Mouse (Mus musculus): ENCODE measurements around the gene Emsy.

Emsy gene

DNA sequence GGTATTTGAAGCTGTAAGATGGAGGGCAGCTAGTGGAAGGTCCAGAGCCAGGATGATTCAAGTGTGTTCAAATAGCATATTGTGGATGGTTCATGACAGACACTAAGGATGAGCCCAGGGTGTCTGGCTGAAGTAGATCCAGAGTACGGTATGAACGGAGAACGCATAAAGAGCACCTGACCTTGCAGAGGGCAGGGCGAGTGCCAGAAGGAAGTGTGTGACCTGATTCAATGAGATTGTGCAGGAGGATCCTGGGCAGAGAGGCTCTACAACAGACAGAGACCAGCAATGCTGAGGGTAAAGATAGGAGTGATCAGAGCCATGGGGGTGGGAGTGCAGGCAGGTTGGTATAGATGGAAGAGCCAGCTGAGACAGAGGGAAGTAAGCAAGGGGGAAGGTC lies 14.2 kb upstream of the Emsy start:
- ATAC-seq (ENCODE audit: insufficient number of reproducible peaks, low FRiP score, low TSS enrichment) = no peak

DNA sequence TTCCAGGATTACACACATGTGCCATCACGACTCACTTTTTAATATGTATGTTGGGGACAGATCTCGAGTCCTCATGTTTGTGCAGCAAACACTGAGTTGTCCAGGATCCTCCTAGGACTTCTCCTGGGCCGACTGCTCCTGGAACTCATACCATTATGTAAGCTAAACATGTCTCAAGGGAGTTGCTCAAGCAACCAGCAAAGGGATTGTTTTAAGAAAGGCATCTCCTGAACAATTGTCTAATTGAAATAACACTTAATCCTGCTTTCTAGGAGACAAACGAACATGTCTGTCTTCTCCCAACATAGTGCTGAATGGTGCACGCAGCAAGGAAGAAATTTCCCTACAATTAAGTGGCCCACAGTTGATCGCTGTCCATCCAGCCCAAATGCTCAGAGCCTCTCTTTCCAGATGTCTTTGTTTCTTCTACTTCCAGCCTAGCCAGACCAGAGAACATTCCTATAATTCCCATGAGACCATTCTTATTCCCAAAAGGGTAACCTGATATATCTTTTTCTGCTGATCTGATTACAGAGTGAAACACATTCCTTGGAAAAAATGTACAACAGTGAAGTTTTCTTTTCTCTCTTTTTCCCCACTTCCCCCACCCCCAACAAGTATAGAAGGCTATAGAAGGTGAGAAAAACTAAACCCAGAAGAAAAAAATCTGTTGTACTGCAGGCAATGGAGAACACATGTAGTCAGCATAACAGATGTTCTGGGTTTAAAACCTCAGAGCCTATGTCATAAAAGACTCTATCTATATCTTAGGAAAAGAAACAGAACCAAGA lies 11.6 kb upstream of the Emsy start:
- no peak for ATAC-seq (ENCODE audit: insufficient number of reproducible peaks, low FRiP score, low TSS enrichment)

DNA sequence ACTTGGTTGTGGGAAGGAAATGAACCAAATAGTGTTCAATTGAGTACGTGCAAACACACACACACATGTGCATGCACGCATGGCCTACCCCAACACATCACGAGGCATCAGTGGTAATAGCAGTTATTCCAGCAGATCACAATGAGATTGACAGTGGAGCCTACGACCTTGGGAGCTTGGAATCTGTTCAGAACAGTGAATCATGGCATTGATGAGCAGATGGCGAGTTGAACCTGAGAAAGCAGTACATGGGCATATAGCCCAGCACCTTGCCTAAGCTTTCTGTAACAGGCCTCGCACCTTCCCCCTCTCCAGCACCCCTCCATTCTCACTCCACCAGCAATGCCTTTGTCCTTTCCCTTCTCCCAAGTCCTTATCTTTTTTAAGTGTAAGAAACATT lies 9.1 kb upstream of the Emsy start:
- ATAC-seq (ENCODE audit: insufficient number of reproducible peaks, low FRiP score, low TSS enrichment) = no peak

DNA sequence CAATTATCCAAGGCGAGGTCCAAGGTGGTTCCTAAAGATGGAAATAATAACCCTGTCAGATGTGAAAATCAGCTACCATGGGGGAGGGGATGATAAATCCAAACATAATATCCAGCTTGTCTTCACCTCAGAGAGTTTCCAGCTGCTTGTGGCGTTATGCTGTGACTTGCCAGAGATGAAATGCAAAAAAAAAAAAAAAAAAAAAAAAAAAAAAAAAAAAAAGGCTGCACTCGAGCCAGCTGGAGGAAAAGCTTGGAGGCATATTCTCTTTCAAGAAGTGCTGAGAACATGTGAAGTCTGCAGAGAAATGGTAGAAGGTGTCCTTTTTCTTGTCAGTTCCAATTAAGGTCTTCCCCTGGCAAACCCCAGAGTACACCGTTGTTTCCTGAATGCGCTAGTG lies 8.6 kb upstream of the Emsy start:
- ATAC-seq (ENCODE audit: insufficient number of reproducible peaks, low FRiP score, low TSS enrichment) = no peak

DNA sequence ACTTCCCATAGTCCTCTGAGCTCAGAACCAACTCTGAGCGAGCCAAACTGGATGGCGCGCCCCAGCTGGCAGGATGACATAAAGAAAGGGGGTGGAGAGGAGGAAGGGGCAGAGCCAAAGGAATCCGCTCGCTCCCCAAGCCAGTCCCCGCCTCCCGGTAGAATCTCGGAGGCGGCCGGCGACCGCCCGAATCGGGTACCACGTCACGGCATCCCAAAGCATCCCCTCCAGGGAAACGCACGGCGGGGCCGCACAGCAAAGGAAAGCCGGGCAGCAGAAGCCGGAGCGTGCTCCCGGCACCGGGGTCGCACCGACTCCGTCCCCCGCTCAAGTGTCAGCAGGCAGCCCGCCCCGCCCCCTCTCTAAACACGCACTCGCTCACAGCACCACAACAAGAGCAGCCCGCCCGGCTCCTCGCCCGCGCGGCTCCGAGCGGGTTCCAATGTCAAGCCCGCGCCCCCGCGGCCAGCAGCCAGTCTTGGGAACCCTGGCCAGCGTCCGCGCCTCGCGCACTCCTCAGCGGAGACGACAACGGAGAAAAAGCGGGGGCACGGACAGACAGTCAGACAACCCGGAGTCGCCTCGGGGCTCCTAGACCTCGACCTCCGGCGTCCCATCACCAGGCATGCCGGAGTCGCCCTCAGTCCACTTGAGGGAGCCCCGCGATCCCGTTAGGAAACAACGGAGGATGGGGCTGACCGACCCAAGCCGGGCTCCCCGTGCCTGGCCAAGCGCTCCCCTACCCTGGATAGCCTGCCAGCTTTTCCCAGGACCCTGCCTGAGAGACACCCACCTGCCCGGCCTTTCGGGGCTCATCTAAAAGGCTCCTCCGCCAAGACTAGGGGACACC lies 677 bp downstream of the Emsy start:
- ATAC-seq (ENCODE audit: insufficient number of reproducible peaks, low FRiP score, low TSS enrichment) = peak; percentile 50

DNA sequence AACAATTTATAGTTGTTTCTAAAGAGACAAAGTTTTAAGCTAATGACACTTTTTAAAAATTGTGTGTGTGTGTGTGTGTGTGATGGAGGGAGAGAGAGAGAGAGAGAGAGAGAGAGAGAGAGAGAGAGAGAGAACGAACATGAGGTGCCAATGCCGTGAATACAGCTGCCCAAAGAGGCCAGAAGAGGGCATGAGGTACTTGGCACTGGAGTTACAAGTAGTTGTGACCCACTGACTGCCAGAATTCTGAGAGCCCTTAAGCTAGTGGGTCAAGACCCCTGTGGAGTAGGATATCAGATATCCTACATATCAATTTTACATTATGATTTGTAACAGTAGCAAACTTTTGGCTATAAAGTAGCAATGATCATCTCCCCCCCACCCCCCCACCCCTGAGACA lies 4.9 kb downstream of the Emsy start:
- no peak for ATAC-seq (ENCODE audit: insufficient number of reproducible peaks, low FRiP score, low TSS enrichment)

DNA sequence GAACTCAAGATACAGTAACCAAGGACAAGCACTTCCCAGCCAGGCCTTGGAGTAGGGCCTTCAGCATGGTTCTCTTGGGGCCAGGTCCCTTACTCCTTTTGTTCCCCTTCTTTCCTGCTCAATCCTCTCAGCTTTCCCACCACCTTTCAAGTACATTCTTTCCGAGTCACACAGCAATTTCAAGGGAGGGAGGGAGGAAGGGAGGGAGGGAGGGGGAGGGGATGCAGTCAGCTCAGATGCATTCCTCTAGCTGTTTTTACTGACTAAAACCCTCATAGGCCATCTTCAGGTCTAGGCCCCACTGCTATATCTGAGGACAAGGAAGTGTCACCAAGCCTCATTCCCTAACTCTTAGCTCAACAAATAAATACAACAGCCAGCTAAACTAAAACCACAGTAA lies 12.3 kb downstream of the Emsy start:
- no peak for ATAC-seq (ENCODE audit: insufficient number of reproducible peaks, low FRiP score, low TSS enrichment)

DNA sequence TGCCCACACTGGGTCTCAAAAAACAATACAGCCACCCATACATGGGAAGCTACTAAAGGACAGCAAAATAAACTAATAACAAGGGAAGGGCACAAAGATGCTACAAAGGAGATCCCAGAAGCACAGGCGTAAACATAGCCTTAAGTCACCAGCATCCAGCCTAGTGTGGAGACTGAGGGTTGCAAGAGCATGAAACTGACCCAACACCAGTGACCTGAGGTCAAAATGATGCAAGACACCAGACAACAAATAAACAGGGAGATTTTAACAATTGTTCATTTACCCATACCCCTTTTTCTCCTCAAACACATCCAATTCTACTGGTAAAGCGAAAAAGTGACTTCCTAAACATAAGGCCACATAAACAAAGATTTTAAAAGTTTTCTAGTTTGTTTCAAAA lies 20.0 kb downstream of the Emsy start:
- no peak for ATAC-seq (ENCODE audit: insufficient number of reproducible peaks, low FRiP score, low TSS enrichment)

DNA sequence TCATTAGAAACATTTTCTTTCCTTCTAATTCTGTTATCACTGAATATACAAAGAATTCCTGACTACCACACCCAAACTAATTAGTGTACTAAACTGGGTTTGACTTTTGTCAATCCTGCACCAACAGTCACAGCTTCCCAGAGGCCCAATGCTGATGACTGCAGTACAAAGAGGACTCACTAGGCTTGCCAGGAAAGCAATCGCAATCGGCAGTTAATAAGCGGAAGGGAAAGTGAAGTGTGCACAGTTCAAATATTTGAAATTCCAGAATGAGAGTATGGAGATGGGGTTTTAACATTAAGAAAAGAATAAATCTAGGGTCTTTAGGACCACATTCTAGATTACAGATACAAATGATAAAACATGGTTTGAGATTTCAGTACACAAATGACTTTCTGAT lies 23.6 kb downstream of the Emsy start:
- no peak for ATAC-seq (ENCODE audit: insufficient number of reproducible peaks, low FRiP score, low TSS enrichment)

DNA sequence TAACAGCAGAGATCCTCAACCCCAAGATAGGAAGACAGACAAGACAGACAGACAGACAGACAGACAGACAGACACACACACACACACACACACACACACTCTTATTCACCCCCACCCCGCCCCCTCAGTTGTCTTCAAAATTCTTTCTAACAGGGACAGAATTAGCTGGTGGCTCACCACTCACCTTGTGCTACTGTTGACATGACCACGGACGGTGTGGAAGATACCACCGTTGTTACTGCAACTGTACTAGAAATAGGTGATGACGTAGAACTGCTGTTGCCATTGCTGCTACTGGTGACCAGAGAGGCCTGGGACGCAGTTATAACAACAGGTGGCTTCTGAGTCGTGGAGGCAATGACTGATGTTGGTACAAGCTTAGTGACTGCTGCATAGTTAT lies 26.6 kb downstream of the Emsy start:
- no peak for ATAC-seq (ENCODE audit: insufficient number of reproducible peaks, low FRiP score, low TSS enrichment)

DNA sequence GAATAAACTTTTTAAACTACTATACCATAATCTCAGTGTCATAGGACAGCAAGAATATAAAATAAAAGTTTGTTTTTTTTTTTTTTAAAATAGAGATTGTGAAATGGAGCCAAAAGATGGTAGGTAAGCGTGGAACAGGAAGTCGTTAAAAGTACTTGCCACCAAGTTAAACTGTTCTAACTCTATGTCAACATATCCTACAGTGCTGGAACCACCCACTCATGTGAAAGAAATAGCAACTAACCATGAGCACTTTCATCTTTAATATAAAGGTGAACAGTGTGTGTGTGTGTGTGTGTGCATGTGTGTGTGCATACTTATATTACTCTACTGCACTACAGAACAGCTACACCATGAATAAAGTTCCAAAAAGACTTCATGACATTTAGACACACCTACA lies 38.8 kb downstream of the Emsy start:
- no peak for ATAC-seq (ENCODE audit: insufficient number of reproducible peaks, low FRiP score, low TSS enrichment)

DNA sequence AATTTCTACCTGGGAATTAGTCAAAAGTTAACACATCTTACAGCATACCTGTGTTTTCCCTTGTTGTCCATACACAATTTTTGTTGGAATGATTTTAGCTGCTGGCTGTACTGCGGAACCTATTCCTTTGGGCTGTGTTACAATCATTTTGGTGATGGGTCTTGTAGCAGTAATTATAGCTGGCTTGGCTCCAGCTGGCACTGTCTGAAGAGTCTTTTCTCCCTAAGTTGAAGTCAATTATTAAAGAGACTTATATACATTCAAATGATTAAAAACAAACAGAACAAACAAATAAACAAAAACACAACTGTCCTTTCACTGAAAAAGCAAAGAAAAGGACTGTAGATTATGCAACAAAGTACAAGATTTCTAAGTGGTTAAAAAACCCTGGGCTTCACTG lies 43.6 kb downstream of the Emsy start:
- ATAC-seq (ENCODE audit: insufficient number of reproducible peaks, low FRiP score, low TSS enrichment) = no peak

DNA sequence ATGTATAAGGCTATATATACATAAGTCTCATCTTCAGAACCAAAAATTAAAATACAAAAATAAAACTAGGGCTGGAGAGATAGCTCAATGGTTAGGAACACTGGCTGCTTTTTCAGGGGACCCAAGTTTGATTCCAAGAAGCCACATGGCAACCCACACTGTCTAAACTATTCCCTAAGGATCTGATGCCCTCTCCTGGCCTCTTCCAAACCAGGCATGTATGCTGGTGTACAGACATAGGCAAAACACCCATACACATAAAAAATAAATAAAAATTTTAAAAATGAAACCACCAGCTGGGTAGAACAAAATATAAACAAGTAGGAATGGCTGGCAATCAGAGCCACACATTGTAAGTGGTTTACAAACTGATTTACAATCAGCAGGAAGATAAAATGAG lies 48.1 kb downstream of the Emsy start:
- ATAC-seq (ENCODE audit: insufficient number of reproducible peaks, low FRiP score, low TSS enrichment) = no peak

DNA sequence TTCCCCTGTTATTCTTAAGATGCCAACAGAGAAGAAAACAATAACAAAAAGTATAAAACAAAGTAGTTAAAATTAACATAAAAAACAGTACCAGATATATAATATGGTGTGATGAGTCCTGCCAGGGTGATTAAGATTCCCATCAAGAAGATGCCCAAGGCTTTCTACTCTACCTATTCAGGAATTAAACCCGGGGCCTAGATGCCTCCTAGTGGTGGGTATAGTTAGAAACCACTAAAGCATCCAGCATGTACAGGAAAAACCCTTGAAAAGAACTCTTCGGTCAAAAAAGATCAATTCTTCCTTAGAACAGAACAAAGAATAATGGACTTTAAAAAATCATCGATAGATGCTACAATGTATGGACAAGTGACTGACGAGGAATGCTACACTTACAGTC lies 49.4 kb downstream of the Emsy start:
- ATAC-seq (ENCODE audit: insufficient number of reproducible peaks, low FRiP score, low TSS enrichment) = no peak

DNA sequence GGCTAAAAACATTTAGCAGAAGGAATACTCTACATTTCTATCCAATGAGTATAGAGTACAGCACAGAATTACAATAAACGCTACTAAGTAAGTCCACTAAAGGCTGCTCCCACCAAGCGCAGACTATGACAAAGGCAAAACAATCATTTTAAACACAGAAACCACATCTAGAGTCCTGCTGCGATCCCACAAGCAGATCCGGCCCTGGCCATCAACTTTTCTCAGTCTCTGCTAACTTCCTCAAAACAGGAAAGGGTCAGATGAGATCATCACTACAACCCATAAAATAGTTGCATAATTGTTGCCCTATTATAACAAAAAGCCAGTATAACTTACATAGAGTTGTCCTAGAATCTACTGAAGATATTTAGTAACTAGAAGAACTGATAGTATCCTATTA lies 54.9 kb downstream of the Emsy start:
- no peak for ATAC-seq (ENCODE audit: insufficient number of reproducible peaks, low FRiP score, low TSS enrichment)

DNA sequence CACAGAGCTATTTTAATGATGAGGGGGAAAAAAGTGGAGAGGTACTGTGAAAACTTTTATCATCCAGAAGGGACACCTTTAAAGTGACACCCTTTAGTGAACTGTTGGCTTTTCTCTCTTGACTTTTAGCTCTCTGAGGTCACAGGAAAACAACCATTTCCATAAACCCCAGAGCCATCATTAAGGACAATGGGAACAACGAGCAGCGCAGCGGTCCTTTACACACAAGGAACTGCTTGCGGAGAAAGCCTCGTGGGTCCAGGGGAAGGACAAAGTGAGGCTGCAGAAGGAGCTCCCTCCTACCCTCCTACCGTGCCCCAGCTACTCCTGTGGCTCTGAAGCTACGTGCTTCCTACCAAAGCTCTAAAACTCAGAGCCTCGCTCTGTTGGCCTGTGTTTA lies 59.2 kb downstream of the Emsy start:
- no peak for ATAC-seq (ENCODE audit: insufficient number of reproducible peaks, low FRiP score, low TSS enrichment)

DNA sequence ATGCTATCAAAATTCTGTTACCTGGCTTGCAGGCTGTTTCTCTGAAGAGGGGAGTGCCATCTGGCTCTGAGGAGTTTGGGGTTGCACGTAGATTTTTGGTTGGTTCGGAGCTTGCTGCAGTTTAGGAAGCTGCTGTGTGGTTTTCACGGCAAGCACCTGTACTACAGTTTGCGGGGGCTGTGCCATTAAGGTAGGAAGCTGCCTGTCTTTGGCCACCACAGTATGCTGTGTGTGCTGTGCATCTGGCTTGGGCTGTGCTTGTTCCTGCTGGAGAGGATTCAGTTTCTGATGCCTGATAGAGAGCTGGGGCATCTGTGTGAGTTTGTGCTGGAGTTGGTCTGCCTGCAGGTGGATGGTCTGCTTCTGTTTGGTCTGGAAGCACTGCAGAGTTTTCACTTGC lies 61.9 kb downstream of the Emsy start:
- ATAC-seq (ENCODE audit: insufficient number of reproducible peaks, low FRiP score, low TSS enrichment) = no peak

DNA sequence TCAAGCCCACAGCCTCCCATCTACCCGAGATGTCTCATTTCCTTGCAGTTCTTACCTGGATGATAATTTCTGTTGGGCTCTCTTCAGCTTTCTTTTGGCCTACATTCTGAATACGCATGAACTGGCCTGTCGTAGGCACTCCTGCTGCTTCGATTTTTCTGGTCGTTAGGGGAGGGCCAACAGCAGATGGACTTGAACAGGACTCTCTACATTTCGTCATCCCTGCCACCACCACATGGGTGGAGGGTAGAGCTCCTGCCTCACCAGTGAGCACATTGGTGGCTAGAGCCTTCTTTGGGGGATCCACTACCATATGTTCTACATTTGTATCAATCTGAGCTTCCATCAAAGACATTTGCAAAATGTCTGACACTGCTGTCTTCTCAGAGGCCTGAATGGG lies 63.3 kb downstream of the Emsy start:
- ATAC-seq (ENCODE audit: insufficient number of reproducible peaks, low FRiP score, low TSS enrichment) = peak; percentile 61; the same call in 1 of the 2 replicates

DNA sequence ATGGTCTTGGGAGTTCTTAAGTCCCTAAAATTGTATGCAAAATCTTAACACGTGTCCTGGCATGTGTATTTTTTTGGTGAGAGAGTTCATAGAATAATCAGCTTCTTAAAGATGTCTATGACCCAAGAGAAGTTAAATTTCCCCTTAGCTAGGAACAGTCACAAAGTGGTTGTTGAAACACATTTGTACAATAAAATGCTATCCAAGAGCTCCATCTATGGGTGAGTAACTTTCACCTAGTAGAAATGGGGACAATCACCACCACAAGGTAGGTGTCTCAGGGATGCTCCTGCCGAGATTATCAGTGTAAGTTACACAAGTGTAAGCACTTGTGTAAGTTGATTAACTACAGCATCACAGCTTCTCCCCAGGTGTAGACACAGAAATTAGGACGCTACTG lies 67.6 kb downstream of the Emsy start:
- no peak for ATAC-seq (ENCODE audit: insufficient number of reproducible peaks, low FRiP score, low TSS enrichment)

DNA sequence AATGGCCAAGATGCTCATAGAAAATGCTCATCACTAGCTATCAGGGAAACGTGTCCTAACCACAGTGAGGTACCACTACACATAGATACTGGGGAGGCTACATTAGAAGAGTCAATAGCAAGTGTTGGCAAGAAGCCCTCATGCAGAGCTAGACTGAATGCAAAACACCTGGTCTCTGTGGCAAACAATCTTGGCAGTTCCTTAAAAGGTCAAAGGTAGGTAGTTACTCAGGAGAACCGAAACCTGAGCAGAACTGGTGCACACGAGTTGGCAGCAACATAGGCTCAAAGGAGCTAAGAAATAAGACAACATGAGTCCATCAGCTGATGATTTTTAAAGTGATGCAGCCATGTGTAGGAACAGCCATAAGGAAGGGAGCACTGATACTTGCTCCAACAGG lies 70.3 kb downstream of the Emsy start:
- no peak for ATAC-seq (ENCODE audit: insufficient number of reproducible peaks, low FRiP score, low TSS enrichment)

DNA sequence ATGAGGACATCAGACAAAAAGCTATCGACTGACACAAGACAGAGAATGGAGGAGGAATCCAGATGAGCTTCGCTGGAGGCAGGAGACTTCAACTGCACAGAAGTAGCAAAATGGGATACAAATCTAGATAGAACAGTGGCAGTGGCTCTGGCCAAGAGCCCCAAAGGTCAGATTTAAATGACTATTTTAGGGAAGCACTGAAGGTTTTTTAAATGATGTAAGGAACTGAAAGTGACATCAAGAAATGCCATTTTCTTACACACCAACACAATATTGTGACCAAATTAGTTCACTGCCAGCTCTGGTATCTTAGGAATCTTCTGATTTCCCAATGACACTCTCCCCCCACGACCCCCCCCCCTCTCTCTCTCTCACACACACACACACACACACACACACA lies 72.0 kb downstream of the Emsy start:
- no peak for ATAC-seq (ENCODE audit: insufficient number of reproducible peaks, low FRiP score, low TSS enrichment)

DNA sequence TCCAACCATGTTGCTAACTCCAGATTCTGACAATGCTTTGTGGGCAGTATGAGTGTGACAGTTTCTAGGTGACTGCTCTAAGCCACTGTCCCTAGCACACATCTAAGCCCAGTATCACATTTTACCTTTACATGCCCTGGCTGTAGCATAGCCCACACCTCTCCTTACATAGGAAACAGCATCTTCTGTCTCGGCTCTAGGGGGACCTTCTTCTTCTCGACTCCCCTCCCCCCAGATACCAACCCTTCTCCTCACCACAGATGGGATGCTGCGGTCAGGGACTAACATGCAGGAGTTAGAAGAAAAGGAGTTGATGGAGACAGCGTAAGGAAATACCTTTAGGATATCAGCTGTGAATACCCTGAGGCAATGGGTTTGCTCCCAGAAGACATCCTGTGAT lies 75.3 kb downstream of the Emsy start:
- ATAC-seq (ENCODE audit: insufficient number of reproducible peaks, low FRiP score, low TSS enrichment) = no peak
